Mouse (Mus musculus) left cerebral cortex, adult 8-10 months (tissue): ENCODE measurements at regions not wholly inside any gene's neighbourhood (a gene's known extent, or its start where the extent isn't known, plus 50 kb on each side); places are given as distances from the start of the nearest gene placed in this dataset.

ENCODE experiments used
- DNase-seq, 2 experiments: peaks; one replicate each; pipeline ENCODE4 v3.0.0; 2022; ENCODE audit warnings: low spot score in 2 of 2

- no peak for DNase-seq
Observed at GRCm38 (mm10) chr4:142308271-142308670, 69.1 kb upstream of the Kazn start.

GRCm38 (mm10) chr4:142307321-142307720 is 68.1 kb upstream of the Kazn start:
- no peak for DNase-seq

GRCm38 (mm10) chr4:142306076-142306475 is 66.9 kb upstream of the Kazn start:
- DNase-seq = no peak

GRCm38 (mm10) chr4:142303374-142304020 is 64.3 kb upstream of the Kazn start:
- no peak for DNase-seq

GRCm38 (mm10) chr4:142302724-142303120 is 63.5 kb upstream of the Kazn start:
- no peak for DNase-seq

GRCm38 (mm10) chr4:142302041-142302723 is 63.0 kb upstream of the Kazn start:
- peak in 1 of 2 experiments; percentile 59 for DNase-seq

GRCm38 (mm10) chr4:142298770-142299337 is 59.7 kb upstream of the Kazn start:
- no peak for DNase-seq

- DNase-seq = no peak
Observed at GRCm38 (mm10) chr4:142292760-142293159, 53.6 kb upstream of the Kazn start.

GRCm38 (mm10) chr4:142292334-142292733 is 53.1 kb upstream of the Kazn start:
- DNase-seq = no peak

- DNase-seq = no peak
Observed at GRCm38 (mm10) chr4:142291366-142291765, 52.2 kb upstream of the Kazn start.
